Mouse (Mus musculus) intestine, embryonic 16.5 days (tissue): ENCODE measurements around the gene Gk. TPM values are rescaled to one million over a fixed set of nuclear protein-coding genes. Genes with fewer than 3 reads are reported as not detected.

Experiments
- ATAC-seq: fragments of 200-750 bp; cut with Nextera tagmentation; 2 replicates; pipeline ENCODE4 v1.8.0; 2017; ENCODE audit warnings: moderate TSS enrichment, moderate library complexity
- H3K27ac ChIP-seq: fragments of 300-500 bp; sonication (generic); 2 replicates; pipeline ENCODE4 v1.5.1; 2014; ENCODE audit warnings: mild to moderate bottlenecking, low read length
- H3K27me3 ChIP-seq: fragments of 300-500 bp; sonication (generic); replicated peaks from 2 replicates; pipeline ENCODE4 v1.6.1; 2014; ENCODE audit warnings: low read length, control low read depth, mixed read lengths; ENCODE audit not compliant: control insufficient read depth, insufficient read depth
- H3K36me3 ChIP-seq: fragments of 300-500 bp; sonication (generic); 2 replicates; pipeline ENCODE4 v1.6.1; 2014; ENCODE audit warnings: low read length, control low read depth; ENCODE audit not compliant: control insufficient read depth, insufficient read depth
- H3K4me1 ChIP-seq: fragments of 300-500 bp; sonication (generic); 2 replicates; pipeline ENCODE4 v1.6.1; 2014; ENCODE audit warnings: low read length, control low read depth, mixed read lengths; ENCODE audit not compliant: control insufficient read depth, insufficient read depth
- H3K4me2 ChIP-seq: fragments of 300-500 bp; sonication (generic); 2 replicates; pipeline ENCODE4 v1.6.1; 2014; ENCODE audit warnings: low read depth, low read length, control low read depth
- H3K4me3 ChIP-seq: fragments of 300-500 bp; sonication (generic); 2 replicates; pipeline ENCODE4 v1.5.1; 2014; ENCODE audit warnings: mild to moderate bottlenecking, low read length
- H3K9ac ChIP-seq: fragments of 300-500 bp; sonication (generic); 2 replicates; pipeline ENCODE4 v1.6.1; 2014; ENCODE audit warnings: low read depth, low read length
- H3K9me3 ChIP-seq: fragments of 300-500 bp; sonication (generic); 2 replicates; pipeline ENCODE4 v1.6.1; 2016; ENCODE audit warnings: low read length, control low read depth; ENCODE audit not compliant: control insufficient read depth
- WGBS: fragments of 180-500 bp; shearing (Covaris S2); extraction: QIAGEN DNeasy Blood & Tissue Kit; methylation state at CpG from one replicate; pipeline ENCODE4 v1.1.7; 2014; 5-methylcytosine and 5-hydroxymethylcytosine counted together
- polyA plus RNA-seq: library from polyadenylated mRNA; unstranded; fragments of >200 nt; fragmentation: Nextera tagmentation; extraction: Ambion mirVana; gene quantifications from 2 replicates; pipeline ENCODE4 v1.2.1, GENCODE M21; 2015

The Gk gene
- polyA plus RNA-seq, 1 experiment from 2014 or later = 39.3 TPM

DNA sequence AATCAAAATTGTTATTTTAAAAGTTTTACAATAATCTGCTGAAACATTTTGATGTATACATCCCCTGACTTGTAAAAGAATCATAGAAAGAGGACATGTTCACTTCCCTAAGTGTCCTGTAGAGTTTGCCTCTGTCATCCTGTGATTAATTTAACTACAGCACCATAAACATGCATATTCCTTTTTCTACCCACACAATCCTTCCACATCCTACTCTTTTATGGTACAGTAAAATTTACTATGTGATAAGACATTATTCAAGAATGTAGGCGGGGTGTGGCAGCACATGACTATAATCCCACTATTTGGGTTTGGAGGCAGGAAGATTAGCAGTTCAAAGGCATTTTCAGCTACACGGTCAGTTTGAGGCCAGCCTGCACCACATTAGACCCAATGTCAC is 8.0 kb downstream of the Gk start:
- Histone ChIP-seq H3K36me3 (no peaks in the 10 kb centered on the region), H3K4me3 (no peak overlapping the region), H3K27me3 (no peaks in the 10 kb centered on the region), H3K27ac (no peak overlapping the region), H3K4me2 (no peak overlapping the region), H3K4me1 (no peaks in the 10 kb centered on the region), H3K9ac (no peak overlapping the region), H3K9me3 (no peaks in the 10 kb centered on the region)
- peak; percentile 70 for ATAC-seq
- 59% methylated on average over 2 of the region's 2 CpGs for WGBS

- no peaks in the 10 kb centered on the region for H3K9me3 ChIP-seq
- H3K36me3 ChIP-seq = no peaks in the 10 kb centered on the region
- no peak overlapping the region for H3K27ac ChIP-seq
- H3K4me2 ChIP-seq = no peak overlapping the region
- H3K4me1 ChIP-seq = no peaks in the 10 kb centered on the region
- no peak overlapping the region for H3K9ac ChIP-seq
- ATAC-seq = peak; percentile 83
- WGBS = 46% methylated on average over 3 of the region's 3 CpGs
- H3K4me3 ChIP-seq = no peak overlapping the region
- no peaks in the 10 kb centered on the region for H3K27me3 ChIP-seq
Measured at GRCm38 (mm10) chrX:85756005-85756404, 20.6 kb downstream of the Gk start.

GRCm38 (mm10) chrX:85743837-85744236 is 32.8 kb downstream of the Gk start:
- 68% methylated on average over 3 of the region's 3 CpGs for WGBS
- ATAC-seq = peak; percentile 28; the same call in 1 of the 2 replicates

DNA sequence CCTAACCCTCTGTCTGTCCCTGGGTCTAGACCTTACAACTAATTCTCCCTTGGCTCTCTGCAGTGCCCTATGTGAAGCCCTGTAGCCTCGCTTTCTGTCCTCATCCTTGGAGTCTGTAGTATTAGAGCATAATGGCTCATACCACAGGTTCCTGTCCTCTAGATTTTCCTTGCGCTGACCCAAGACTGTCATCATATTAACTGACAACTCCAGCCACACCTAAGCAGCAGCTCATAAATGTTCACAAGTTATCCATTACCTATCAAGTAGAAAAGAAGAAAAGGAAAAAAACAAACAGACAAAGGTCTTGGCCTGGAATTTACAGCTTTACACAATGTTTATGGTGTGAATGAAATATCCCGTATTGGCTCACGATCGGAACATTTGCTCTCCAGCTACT is 43.4 kb downstream of the Gk start:
- no peak overlapping the region for H3K4me2 ChIP-seq
- no peak overlapping the region for H3K9ac ChIP-seq
- H3K9me3 ChIP-seq = peaks cover 2% of the 10 kb centered on the region; the same call in 1 of the 2 replicates
- no peak overlapping the region for H3K4me3 ChIP-seq
- no peaks in the 10 kb centered on the region for H3K4me1 ChIP-seq
- ATAC-seq = peak; percentile 63
- H3K27me3 ChIP-seq = no peaks in the 10 kb centered on the region
- no peak overlapping the region for H3K27ac ChIP-seq
- H3K36me3 ChIP-seq = no peaks in the 10 kb centered on the region
- WGBS = 77% methylated on average over 5 of the region's 5 CpGs

More at GRCm38 (mm10) chrX:85743837-85744236, 32.8 kb downstream of the Gk start:
- H3K9me3 ChIP-seq = no peaks in the 10 kb centered on the region
- no peaks in the 10 kb centered on the region for H3K4me1 ChIP-seq
- no peak overlapping the region for H3K27ac ChIP-seq
- H3K27me3 ChIP-seq = no peaks in the 10 kb centered on the region
- H3K4me3 ChIP-seq = no peak overlapping the region
- no peak overlapping the region for H3K4me2 ChIP-seq
- H3K36me3 ChIP-seq = no peaks in the 10 kb centered on the region
- H3K9ac ChIP-seq = no peak overlapping the region

DNA sequence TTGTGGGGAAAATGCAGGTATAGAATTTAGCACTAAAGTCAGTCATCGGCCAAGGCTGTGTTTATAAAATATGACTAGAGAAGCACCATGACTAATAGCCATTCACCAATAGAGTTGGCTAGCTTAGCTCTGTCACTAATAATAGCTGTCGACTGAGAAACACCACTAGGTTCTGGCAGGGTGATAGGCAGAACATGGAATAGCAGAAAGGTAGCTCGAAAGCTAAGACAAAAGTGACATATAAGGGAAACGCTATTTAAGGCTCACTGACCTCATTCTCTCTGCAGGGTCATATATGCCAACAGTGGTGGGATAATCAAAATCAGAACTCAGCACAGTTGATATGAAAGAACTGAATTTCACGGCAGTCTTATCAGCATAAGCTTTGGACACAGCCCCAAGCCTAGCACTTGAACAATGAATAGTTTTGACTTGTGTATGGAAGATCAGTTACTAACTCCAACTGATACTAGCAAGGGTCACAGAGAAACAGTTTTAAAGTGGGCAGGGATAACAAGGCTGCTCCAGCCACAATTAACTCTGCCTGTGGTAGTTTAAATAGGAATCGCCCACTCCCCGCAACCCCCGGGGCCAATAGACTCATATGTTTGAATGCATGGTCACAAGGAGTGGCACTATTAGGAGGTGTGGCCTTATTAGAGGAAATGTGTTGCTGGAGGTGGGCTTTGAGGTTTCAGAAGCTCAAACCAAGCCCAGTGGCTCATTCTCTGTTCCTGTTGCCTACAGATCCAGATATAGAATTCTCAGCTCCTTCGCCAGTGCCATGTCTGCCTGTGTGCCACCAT is 45.3 kb downstream of the Gk start:
- WGBS = 86% methylated on average over 9 of the region's 9 CpGs
- peaks cover 2% of the 10 kb centered on the region; the same call in 1 of the 2 replicates for H3K9me3 ChIP-seq
- no peak overlapping the region for H3K27ac ChIP-seq
- H3K36me3 ChIP-seq = no peaks in the 10 kb centered on the region
- H3K4me1 ChIP-seq = no peaks in the 10 kb centered on the region
- no peaks in the 10 kb centered on the region for H3K27me3 ChIP-seq
- no peak overlapping the region for H3K4me3 ChIP-seq
- no peak for ATAC-seq
- H3K9ac ChIP-seq = no peak overlapping the region
- H3K4me2 ChIP-seq = no peak overlapping the region

GRCm38 (mm10) chrX:85721226-85721625 is 55.4 kb downstream of the Gk start:
- no peak overlapping the region for H3K9ac ChIP-seq
- ATAC-seq = no peak
- H3K4me2 ChIP-seq = no peak overlapping the region
- no peak overlapping the region for H3K4me3 ChIP-seq
- no peak overlapping the region for H3K27ac ChIP-seq
- no peaks in the 10 kb centered on the region for H3K9me3 ChIP-seq
- H3K27me3 ChIP-seq = no peaks in the 10 kb centered on the region
- no peaks in the 10 kb centered on the region for H3K4me1 ChIP-seq
- H3K36me3 ChIP-seq = no peaks in the 10 kb centered on the region

GRCm38 (mm10) chrX:85710399-85710798 is 66.2 kb downstream of the Gk start:
- H3K27ac ChIP-seq = no peak overlapping the region
- H3K4me3 ChIP-seq = no peak overlapping the region
- no peak overlapping the region for H3K4me2 ChIP-seq
- 68% methylated on average over 3 of the region's 3 CpGs for WGBS
- H3K9ac ChIP-seq = no peak overlapping the region
- H3K36me3 ChIP-seq = no peaks in the 10 kb centered on the region
- no peak for ATAC-seq
- no peaks in the 10 kb centered on the region for H3K4me1 ChIP-seq
- H3K9me3 ChIP-seq = no peaks in the 10 kb centered on the region
- no peaks in the 10 kb centered on the region for H3K27me3 ChIP-seq

GRCm38 (mm10) chrX:85705715-85706114 is 70.9 kb downstream of the Gk start:
- no peak overlapping the region for H3K4me2 ChIP-seq
- no peak overlapping the region for H3K27ac ChIP-seq
- no peak overlapping the region for H3K4me3 ChIP-seq
- no peaks in the 10 kb centered on the region for H3K9me3 ChIP-seq
- H3K4me1 ChIP-seq = no peaks in the 10 kb centered on the region
- no peak overlapping the region for H3K9ac ChIP-seq
- no peak for ATAC-seq
- H3K36me3 ChIP-seq = no peaks in the 10 kb centered on the region
- WGBS = 91% methylated on average over 3 of the region's 3 CpGs
- H3K27me3 ChIP-seq = no peaks in the 10 kb centered on the region

GRCm38 (mm10) chrX:85683723-85684122 is 92.9 kb downstream of the Gk start:
- H3K27ac ChIP-seq = no peak overlapping the region
- no peak for ATAC-seq
- no peak overlapping the region for H3K9ac ChIP-seq
- 49% methylated on average over 2 of the region's 2 CpGs for WGBS
- no peak overlapping the region for H3K4me3 ChIP-seq
- no peak overlapping the region for H3K4me2 ChIP-seq
- no peaks in the 10 kb centered on the region for H3K9me3 ChIP-seq
- H3K27me3 ChIP-seq = no peaks in the 10 kb centered on the region
- no peaks in the 10 kb centered on the region for H3K36me3 ChIP-seq
- H3K4me1 ChIP-seq = no peaks in the 10 kb centered on the region

GRCm38 (mm10) chrX:85682125-85682524 is 94.5 kb downstream of the Gk start:
- no peak overlapping the region for H3K27ac ChIP-seq
- no peak overlapping the region for H3K4me2 ChIP-seq
- no peak overlapping the region for H3K9ac ChIP-seq
- no peak overlapping the region for H3K4me3 ChIP-seq
- no peak for ATAC-seq
- H3K27me3 ChIP-seq = no peaks in the 10 kb centered on the region
- 58% methylated on average over 1 of the region's 1 CpGs for WGBS
- H3K4me1 ChIP-seq = no peaks in the 10 kb centered on the region
- H3K36me3 ChIP-seq = no peaks in the 10 kb centered on the region
- no peaks in the 10 kb centered on the region for H3K9me3 ChIP-seq
